Mouse (Mus musculus) intestine, postnatal 0 days (tissue): ENCODE data around the gene Rab3d. TPM values are rescaled to one million over a fixed set of nuclear protein-coding genes. Genes with fewer than 3 reads are reported as not detected.
A peak's percentile ranks its signal among the peaks of the same experiment; 100 is the strongest.

Experiments
- ATAC-seq: fragments of 200-750 bp; cut with Nextera tagmentation; 2 replicates; pipeline ENCODE4 v1.8.0; 2017; ENCODE audit warnings: mild to moderate bottlenecking, moderate TSS enrichment, moderate library complexity
- H3K27ac ChIP-seq: fragments of 300-500 bp; sonication (generic); 2 replicates; pipeline ENCODE4 v1.5.1; 2014; ENCODE audit warnings: mild to moderate bottlenecking, low read depth, low read length, moderate library complexity
- H3K27me3 ChIP-seq: fragments of 300-500 bp; sonication (generic); replicated peaks from 2 replicates; pipeline ENCODE4 v1.6.1; 2014; ENCODE audit warnings: low read length, mixed read lengths; ENCODE audit not compliant: control insufficient read depth, insufficient read depth
- H3K36me3 ChIP-seq: fragments of 300-500 bp; sonication (generic); 2 replicates; pipeline ENCODE4 v1.6.1; 2014; ENCODE audit warnings: mild to moderate bottlenecking, moderate library complexity; ENCODE audit not compliant: control insufficient read depth, insufficient read depth
- H3K4me1 ChIP-seq: fragments of 300-500 bp; sonication (generic); replicated peaks from 2 replicates; pipeline ENCODE4 v1.6.1; 2014; ENCODE audit warnings: antibody characterized with exemption, low read length, mixed read lengths; ENCODE audit not compliant: control insufficient read depth, insufficient read depth
- H3K4me2 ChIP-seq: fragments of 300-500 bp; sonication (generic); replicated peaks from 2 replicates; pipeline ENCODE4 v1.6.1; 2014; ENCODE audit warnings: low read depth, mild to moderate bottlenecking, moderate library complexity
- H3K4me3 ChIP-seq: fragments of 300-500 bp; sonication (generic); 2 replicates; pipeline ENCODE4 v1.5.1; 2014; ENCODE audit warnings: low read depth, low read length
- H3K9ac ChIP-seq: fragments of 300-500 bp; sonication (generic); 2 replicates; pipeline ENCODE4 v1.6.1; 2014; ENCODE audit warnings: mild to moderate bottlenecking, low read depth, low read length
- H3K9me3 ChIP-seq: fragments of 300-500 bp; sonication (generic); 2 replicates; pipeline ENCODE4 v1.6.1; 2016; ENCODE audit warnings: mixed run types; ENCODE audit not compliant: control insufficient read depth
- CTCF ChIP-seq: sonication (generic); IDR thresholded peaks from 2 replicates; pipeline ENCODE4 v1.5.1; 2016; ENCODE audit warnings: low read depth, mild to moderate bottlenecking, control low read depth, antibody characterized with exemption, moderate library complexity
- WGBS: fragments of 180-500 bp; shearing (Covaris S2); extraction: QIAGEN DNeasy Blood & Tissue Kit; methylation state at CpG from one replicate; pipeline ENCODE4 v1.1.7; 2014; 5-methylcytosine and 5-hydroxymethylcytosine counted together
- polyA plus RNA-seq: library from polyadenylated mRNA; unstranded; fragments of >200 nt; fragmentation: Nextera tagmentation; extraction: Ambion mirVana; gene quantifications from 2 replicates; pipeline ENCODE4 v1.2.1, GENCODE M21; 2015

The Rab3d gene
- polyA plus RNA-seq, 1 experiment from 2014 or later, result 19.9 TPM

DNA sequence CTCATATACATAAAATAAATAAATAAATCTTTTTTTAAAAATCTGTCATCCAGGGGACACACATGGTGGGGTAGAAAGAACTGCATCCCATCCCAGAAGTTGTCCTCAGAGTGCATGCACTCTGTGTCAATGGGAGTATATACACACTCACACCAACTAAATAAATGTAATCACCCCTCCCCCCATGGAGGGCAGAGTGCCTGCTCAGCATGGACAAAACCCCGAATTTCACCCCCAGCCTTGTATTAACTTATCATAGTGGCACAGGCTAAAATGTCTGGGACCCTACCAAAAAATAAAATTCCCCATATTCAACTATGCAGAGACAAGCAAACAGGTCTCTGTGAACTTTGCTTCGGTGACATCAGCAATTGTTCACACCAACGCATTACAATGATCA is 36.6 kb upstream of the Rab3d start:
- Histone ChIP-seq H3K9me3 (no peaks in the 10 kb centered on the region), H3K27ac (no peak overlapping the region), H3K9ac (no peak overlapping the region), H3K4me2 (peak overlapping the region; percentile 53; the same call in 1 of the 2 replicates), H3K4me3 (no peak overlapping the region), H3K4me1 (no peaks in the 10 kb centered on the region), H3K27me3 (no peaks in the 10 kb centered on the region; the same call in 1 of the 2 replicates), H3K36me3 (no peaks in the 10 kb centered on the region)
- ATAC-seq, result no peak
- WGBS, result 59% methylated on average over 3 of the region's 3 CpGs
- no peak for TF ChIP-seq CTCF

DNA sequence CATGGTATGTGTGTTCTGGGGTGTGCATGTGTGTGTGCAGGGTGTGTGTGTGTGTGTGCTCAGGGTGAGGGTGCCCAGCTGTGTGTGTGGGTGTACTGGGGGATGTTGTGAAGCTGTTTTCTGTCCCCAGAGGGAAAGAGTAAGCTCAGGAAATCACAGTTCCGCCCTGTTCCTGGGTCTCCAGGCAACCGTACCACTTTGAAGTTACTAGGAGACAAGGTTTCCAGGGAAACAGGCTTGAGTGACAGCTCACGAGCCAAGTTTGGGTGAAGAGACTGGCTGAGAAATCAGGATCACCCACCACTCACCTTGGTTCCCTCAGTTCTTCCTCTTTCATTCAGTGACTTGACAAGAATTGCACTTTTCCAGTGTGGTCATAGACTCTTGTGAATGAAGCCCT is 35.6 kb upstream of the Rab3d start:
- H3K4me2 ChIP-seq, result no peak overlapping the region
- WGBS, result 18% methylated on average over 3 of the region's 3 CpGs
- no peaks in the 10 kb centered on the region for H3K36me3 ChIP-seq
- no peaks in the 10 kb centered on the region for H3K27me3 ChIP-seq
- no peak overlapping the region for H3K27ac ChIP-seq
- ATAC-seq, result no peak
- H3K9ac ChIP-seq, result no peak overlapping the region
- TF ChIP-seq CTCF, result no peak
- no peaks in the 10 kb centered on the region for H3K9me3 ChIP-seq
- H3K4me1 ChIP-seq, result no peaks in the 10 kb centered on the region
- no peak overlapping the region for H3K4me3 ChIP-seq

DNA sequence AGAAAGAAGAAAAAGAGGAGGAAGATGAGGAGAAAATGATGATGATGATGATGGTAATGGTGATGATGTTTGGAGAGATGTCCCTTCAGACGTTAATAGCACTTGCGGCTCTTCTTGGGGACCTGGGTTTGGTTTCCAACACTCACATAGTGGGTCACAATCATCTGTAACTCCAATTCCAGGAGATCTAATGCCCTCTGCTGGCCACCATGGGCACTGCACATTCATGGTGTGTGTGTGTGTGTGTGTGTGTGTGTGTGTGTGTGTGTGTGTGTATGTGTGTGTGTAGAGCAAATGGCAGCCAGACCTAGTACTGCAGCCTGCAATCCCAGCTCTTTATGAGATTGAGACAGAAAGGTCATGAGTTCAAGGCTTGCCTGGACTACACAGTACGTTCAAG is 34.0 kb upstream of the Rab3d start:
- Histone ChIP-seq H3K4me3 (no peak overlapping the region), H3K4me1 (no peaks in the 10 kb centered on the region), H3K36me3 (no peaks in the 10 kb centered on the region), H3K27ac (no peak overlapping the region), H3K27me3 (no peaks in the 10 kb centered on the region; the same call in 1 of the 2 replicates), H3K9ac (no peak overlapping the region), H3K9me3 (no peaks in the 10 kb centered on the region), H3K4me2 (no peak overlapping the region)
- no peak for ATAC-seq
- peak; percentile 59 for TF ChIP-seq CTCF
- 66% methylated on average over 3 of the region's 3 CpGs for WGBS

DNA sequence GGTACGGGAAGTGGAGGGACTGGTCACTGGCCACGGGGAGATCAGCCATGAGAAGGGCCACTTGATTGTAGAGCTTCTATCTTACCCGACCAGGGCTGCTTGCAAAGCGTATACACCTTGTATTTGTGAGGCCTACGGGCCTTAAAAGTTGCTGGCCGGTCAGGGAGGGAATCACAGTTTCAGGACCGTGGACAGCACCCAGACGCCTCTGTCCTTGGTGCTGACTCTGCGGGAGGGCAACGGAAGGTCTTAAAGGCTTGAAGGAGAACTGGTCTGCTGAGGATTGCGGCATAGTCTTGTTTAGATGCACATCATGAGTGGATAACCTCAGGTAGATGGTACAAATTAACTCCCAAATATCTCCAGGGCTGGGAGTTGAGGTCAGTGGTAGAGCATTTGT is 32.3 kb upstream of the Rab3d start:
- Histone ChIP-seq H3K36me3 (no peaks in the 10 kb centered on the region), H3K9ac (no peak overlapping the region), H3K4me1 (no peaks in the 10 kb centered on the region), H3K27ac (no peak overlapping the region), H3K4me3 (no peak overlapping the region), H3K9me3 (no peaks in the 10 kb centered on the region), H3K4me2 (no peak overlapping the region), H3K27me3 (no peaks in the 10 kb centered on the region; the same call in 1 of the 2 replicates)
- 16% methylated on average over 11 of the region's 11 CpGs for WGBS
- TF ChIP-seq CTCF, result no peak
- ATAC-seq, result no peak

DNA sequence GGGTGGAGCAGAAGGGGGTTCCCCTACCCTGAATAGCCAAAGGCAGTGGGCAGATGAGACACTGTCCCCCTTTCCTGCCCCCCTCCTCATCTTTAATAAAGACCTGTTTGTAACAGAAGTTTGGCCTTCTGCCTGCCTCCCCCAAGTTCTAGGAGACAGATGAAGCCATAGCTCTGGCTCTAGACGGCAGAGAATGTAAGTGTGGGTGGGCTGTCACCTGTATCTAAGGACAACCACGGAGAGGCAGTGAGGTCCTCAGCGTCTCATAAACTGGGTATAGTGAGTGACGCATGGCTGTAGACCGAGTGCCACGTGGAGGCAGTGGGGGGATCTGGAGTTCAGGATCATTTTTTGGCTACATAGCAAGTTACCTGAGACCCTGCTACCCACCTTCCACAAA is 30.8 kb upstream of the Rab3d start:
- Histone ChIP-seq H3K9ac (no peak overlapping the region), H3K4me2 (no peak overlapping the region), H3K9me3 (no peaks in the 10 kb centered on the region), H3K4me1 (no peaks in the 10 kb centered on the region; the same call in 1 of the 2 replicates), H3K27ac (no peak overlapping the region), H3K36me3 (no peaks in the 10 kb centered on the region), H3K4me3 (no peak overlapping the region), H3K27me3 (peaks cover 3% of the 10 kb centered on the region; the same call in 1 of the 2 replicates)
- TF ChIP-seq CTCF, result no peak
- 66% methylated on average over 6 of the region's 6 CpGs for WGBS
- no peak for ATAC-seq

DNA sequence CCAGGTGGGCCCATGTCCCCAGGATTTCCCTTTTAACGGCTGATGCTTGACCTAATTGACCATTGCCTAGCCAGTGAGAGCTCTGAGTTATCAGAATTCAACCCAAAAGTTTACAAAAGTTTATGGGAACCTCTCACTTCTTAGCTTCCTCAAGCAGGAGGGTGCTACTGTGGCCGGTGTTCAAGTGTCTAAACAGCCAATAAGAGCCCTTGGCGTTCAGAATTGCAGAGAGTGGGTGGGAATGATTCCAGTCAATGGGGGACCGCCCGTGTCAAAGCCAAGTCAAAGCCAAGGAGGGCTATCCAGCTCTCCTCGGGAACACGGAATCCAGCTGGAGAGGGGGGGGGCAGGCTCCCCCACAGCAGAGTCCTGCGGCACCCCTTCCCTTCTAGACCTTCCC is 30.2 kb upstream of the Rab3d start:
- H3K9ac ChIP-seq, result no peak overlapping the region
- 48% methylated on average over 8 of the region's 8 CpGs for WGBS
- no peak for ATAC-seq

DNA sequence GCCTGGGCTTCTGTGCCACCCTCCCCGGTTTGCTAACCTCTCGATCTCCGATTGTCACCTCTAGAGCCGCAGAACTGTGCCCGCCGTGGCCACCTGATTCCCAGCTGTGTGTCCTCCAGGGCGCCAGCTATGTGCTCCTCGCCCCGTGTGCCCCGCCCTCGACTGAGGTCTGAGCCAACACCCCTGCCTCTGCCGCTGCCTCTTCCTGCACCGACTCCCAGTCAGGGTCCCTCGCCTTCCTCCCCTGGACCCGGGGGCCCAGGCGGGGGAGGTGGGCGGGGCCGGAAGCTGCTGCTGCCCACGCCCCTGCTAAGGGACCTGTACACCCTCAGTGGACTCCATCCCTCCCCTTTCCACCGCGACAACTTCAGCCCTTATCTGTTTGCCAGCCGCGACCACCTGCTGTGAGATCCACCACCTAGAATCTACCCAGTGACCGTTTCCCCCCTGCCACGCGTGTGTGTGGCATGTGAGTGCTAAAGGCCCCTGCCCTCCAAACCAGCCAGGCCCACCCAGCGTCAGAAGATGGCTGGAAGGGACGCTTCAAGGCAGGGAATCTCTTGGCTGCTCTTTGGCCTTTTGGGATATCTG is 29.6 kb upstream of the Rab3d start:
- no peak for ATAC-seq
- H3K4me1 ChIP-seq, result no peaks in the 10 kb centered on the region; the same call in 1 of the 2 replicates
- WGBS, result 3% methylated on average over 28 of the region's 28 CpGs
- no peak for TF ChIP-seq CTCF
- H3K27me3 ChIP-seq, result peaks cover 5% of the 10 kb centered on the region; the same call in 1 of the 2 replicates
- H3K4me3 ChIP-seq, result no peak overlapping the region
- no peak overlapping the region for H3K9ac ChIP-seq
- H3K36me3 ChIP-seq, result no peaks in the 10 kb centered on the region
- H3K9me3 ChIP-seq, result no peaks in the 10 kb centered on the region
- no peak overlapping the region for H3K4me2 ChIP-seq
- H3K27ac ChIP-seq, result no peak overlapping the region

More for the DNA sequence above, 30.2 kb upstream of the Rab3d start:
- Histone ChIP-seq H3K4me3 (no peak overlapping the region), H3K27ac (no peak overlapping the region), H3K4me2 (no peak overlapping the region), H3K36me3 (no peaks in the 10 kb centered on the region), H3K27me3 (peaks cover 5% of the 10 kb centered on the region; the same call in 1 of the 2 replicates), H3K4me1 (no peaks in the 10 kb centered on the region; the same call in 1 of the 2 replicates), H3K9me3 (no peaks in the 10 kb centered on the region)
- TF ChIP-seq CTCF, result no peak
